Mouse (Mus musculus) liver, postnatal 0 days (tissue): ENCODE results near the gene Extl1.

Experiments used
- CTCF ChIP-seq: sonication (generic); IDR thresholded peaks from 2 replicates; pipeline ENCODE4 v1.5.1; 2016; ENCODE audit warnings: antibody characterized with exemption, low read depth
- EP300 ChIP-seq: IDR thresholded peaks from 2 replicates; pipeline ENCODE4 v1.6.1; 2016; ENCODE audit warnings: antibody characterized with exemption, low read depth, mild to moderate bottlenecking

DNA sequence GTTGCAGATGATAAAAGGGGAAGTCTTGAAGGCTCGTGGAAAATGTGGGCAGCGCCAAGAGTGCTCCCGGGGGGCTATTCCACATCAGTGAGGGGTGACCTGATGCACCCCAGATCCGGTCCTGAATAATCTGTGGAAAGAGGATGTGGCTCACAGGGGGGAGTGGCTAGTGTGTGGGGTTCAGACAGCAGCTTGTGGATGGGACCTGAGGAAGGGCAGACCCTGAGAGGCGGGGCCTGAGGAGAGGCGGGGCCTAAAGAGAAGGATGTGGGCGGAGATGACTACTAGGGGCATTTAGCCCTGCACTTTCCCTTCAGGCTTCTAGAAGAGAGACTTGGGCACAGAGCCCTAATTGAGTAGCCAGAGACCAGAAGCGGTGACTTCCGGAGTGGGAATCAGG, 21.1 kb downstream of the Extl1 start:
- TF ChIP-seq CTCF (no peak), EP300 (no peak)
